Mouse (Mus musculus) liver, embryonic 12.5 days (tissue): Measurements from ENCODE around the gene Prrg3. TPM values are rescaled to one million over a fixed set of nuclear protein-coding genes. Genes with fewer than 3 reads are reported as not detected.
"Not testable (repeated sequence)": the region's sequence is repeated elsewhere in the genome, so short reads cannot be mapped to it uniquely, and the experiment has no call there.

Experiments used
- ATAC-seq: fragments of 200-750 bp; cut with Nextera tagmentation; 2 replicates; pipeline ENCODE4 v1.8.0; 2017; ENCODE audit warnings: moderate number of reproducible peaks, mild to moderate bottlenecking, moderate library complexity
- H3K27ac ChIP-seq: fragments of 300-500 bp; sonication (generic); 2 replicates; pipeline ENCODE4 v1.5.1; 2016; ENCODE audit warnings: mild to moderate bottlenecking
- H3K27me3 ChIP-seq: fragments of 300-500 bp; sonication (generic); replicated peaks from 2 replicates; pipeline ENCODE4 v1.6.1; 2016; ENCODE audit warnings: mild to moderate bottlenecking, moderate library complexity
- H3K36me3 ChIP-seq: fragments of 300-500 bp; sonication (generic); 2 replicates; pipeline ENCODE4 v1.6.1; 2016; ENCODE audit warnings: mild to moderate bottlenecking, moderate library complexity
- H3K4me1 ChIP-seq: fragments of 300-500 bp; sonication (generic); 2 replicates; pipeline ENCODE4 v1.6.1; 2016
- H3K4me2 ChIP-seq: fragments of 300-500 bp; sonication (generic); 2 replicates; pipeline ENCODE4 v1.6.1; 2016; ENCODE audit warnings: mild to moderate bottlenecking, moderate library complexity
- H3K4me3 ChIP-seq: fragments of 300-500 bp; sonication (generic); 2 replicates; pipeline ENCODE4 v1.5.1; 2016; ENCODE audit warnings: mild to moderate bottlenecking, moderate library complexity
- H3K9ac ChIP-seq: fragments of 300-500 bp; sonication (generic); 2 replicates; pipeline ENCODE4 v1.6.1; 2016; ENCODE audit warnings: mild to moderate bottlenecking, moderate library complexity
- H3K9me3 ChIP-seq: fragments of 300-500 bp; sonication (generic); replicated peaks from 2 replicates; pipeline ENCODE4 v1.6.1; 2016; ENCODE audit warnings: mild to moderate bottlenecking, moderate library complexity
- WGBS: fragments of 180-500 bp; shearing (Covaris S2); methylation state at CpG from one replicate; pipeline ENCODE4 v1.1.7; 2016; ENCODE audit not compliant: insufficient replicate concordance; 5-methylcytosine and 5-hydroxymethylcytosine counted together
- polyA plus RNA-seq: library from polyadenylated mRNA; unstranded; fragments of >200 nt; fragmentation: Nextera tagmentation; extraction: Ambion mirVana; gene quantifications from 2 replicates; pipeline ENCODE4 v1.2.1, GENCODE M21; 2016

Gene Prrg3
- 1.5 and 1.8 TPM in 2 replicates for polyA plus RNA-seq

DNA sequence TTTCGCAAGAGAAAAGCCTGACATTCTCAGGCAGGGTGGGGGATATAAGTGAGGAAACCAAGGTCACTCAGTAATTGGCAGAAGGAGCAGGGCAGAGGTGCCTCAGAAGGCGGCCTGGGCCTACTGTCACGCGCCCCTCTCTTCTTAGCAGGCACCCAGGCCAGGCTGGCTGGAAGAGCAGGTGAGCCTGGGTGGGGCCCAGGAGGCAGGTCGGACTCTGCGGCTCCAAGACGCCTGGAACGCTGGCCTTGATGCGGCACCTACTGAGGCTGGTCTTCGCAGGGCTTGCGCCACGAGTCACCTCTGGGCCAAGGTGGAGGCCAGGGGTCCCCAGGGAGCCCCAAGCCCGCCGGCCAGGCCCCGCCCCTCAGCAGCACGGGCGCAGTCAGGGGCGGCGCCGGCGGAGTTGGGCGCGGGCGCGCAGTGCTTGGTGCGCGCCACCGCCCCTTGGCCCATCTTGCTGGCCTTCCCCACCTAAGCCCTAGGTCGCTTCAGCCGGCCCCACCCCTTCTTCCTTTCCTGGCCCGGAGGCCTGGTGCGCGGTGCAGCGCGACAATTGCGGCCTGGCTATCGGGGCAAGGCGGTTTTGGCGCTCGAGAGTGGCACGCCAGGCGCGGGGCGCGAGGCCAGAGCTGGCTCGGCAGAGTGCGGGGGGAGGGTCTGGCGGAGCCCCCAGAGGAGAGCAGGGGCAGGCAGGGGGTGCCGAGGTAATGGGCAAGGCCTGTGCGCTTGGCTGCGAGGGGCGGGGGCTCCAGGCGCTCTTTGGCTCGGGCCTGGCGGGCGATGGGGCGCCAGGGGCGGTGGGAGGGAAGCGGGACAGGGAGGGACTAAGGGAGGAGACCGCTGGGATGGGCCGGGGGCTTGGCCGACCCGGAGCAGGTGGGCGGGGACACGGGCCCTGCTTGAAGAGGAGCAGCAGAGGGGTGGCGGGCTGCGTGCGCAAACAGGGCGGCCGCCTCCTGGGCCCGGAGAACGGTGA lies at the start of gene Prrg3:
Gene Prrg3 (plus strand): TSS at position 552 of the 979 bp plus-strand sequence.
- Histone ChIP-seq H3K27me3 (peaks cover 36% of the 10 kb centered on the region), H3K9me3 (no peaks in the 10 kb centered on the region), H3K4me3 (peak within 1 kb of the TSS; percentile 40), H3K4me1 (no peaks in the 10 kb centered on the region), H3K9ac (no peak within 1 kb of the TSS), H3K4me2 (peak within 1 kb of the TSS; percentile 58), H3K36me3 (no peaks in the 10 kb centered on the region), H3K27ac (no peak within 1 kb of the TSS)
- WGBS: 14% methylated on average over 38 of the region's 72 CpGs
- peak; percentile 40; the same call in 1 of the 2 replicates for ATAC-seq

DNA sequence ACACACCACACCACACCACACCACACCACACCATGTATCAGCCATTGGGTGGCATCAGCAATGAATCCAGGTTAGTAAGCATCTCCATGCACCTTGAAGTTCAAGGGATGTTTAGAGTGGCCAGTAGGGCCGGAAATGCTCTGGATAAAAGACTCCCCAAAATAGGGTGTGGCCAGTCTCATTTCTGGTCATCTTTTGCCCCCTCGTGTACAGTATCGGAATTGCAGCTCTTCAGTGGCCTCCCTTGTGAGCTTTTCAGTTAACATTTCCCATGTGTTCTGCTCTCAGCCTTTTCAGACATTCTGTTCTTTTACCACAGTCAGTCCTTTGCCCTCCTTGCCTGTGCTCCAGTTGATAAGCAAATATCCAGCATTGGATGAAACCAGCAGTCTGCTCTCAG lies 15.8 kb upstream of the Prrg3 start:
- Histone ChIP-seq H3K4me3 (no peak overlapping the region), H3K9me3 (no peaks in the 10 kb centered on the region), H3K9ac (no peak overlapping the region), H3K4me2 (no peak overlapping the region), H3K27me3 (0 out of 2 replicates have a peak, but pooled peaks cover 4% of the 10 kb centered on the region), H3K27ac (no peak overlapping the region), H3K36me3 (no peaks in the 10 kb centered on the region), H3K4me1 (no peaks in the 10 kb centered on the region)
- WGBS: 6% methylated on average over 3 of the region's 3 CpGs
- ATAC-seq: no peak

DNA sequence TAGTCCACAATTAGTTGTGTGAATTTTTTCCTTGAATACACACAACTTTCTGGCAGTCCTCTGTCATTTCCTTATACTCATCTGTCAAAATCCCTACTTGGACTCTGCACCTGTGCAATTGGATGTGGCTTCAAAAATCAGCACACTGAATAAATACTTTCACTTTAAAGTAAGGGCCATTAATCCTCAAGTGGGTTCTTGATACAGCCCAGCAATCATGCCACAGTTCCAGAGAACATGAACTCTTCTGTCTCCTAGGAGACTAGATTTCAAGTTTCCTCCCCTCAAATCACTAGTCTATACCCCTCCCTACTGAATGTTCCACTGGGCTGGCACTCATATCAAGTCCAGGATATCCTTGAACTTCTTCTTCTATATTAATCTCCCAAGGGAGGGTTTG lies 4.1 kb upstream of the Prrg3 start:
- H3K4me3 ChIP-seq: no peak overlapping the region

DNA sequence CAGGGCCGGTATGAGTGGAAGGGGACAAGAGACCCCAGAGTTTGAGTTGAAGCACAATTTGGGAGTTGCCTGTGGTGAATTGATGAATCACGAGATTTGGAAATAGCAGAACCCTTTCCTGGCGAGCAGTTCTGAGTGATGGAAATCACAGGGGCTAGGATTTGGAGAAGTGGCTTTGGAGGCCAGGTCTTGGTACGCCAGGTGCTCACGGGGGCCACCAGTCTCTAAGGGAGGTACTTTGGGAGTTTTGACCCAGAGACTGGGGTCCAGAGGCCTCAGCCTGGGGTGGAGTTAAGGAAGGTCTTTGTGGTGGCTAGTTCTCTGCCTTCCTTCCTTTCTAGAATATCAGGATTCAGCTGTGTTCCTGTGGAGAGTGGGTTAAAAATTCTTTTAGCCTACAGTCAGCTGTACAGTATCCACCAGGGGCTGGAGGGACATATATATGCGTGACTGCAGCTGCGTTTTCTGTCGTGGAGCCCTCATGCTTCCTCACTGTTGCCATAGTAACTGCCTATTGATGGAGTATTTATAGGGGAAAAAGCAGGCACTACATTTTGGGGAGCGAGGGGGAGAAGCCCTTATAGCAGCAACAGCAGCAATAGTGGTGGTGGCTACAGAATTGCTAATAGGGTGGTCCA lies 970 bp downstream of the Prrg3 start:
- WGBS: 29% methylated on average over 9 of the region's 9 CpGs
- Histone ChIP-seq H3K4me3 (peak overlapping the region; percentile 40), H3K27me3 (peaks cover 36% of the 10 kb centered on the region), H3K9ac (no peak overlapping the region), H3K27ac (no peak overlapping the region), H3K4me1 (no peaks in the 10 kb centered on the region), H3K4me2 (peak overlapping the region; percentile 58; the same call in 1 of the 2 replicates), H3K36me3 (no peaks in the 10 kb centered on the region), H3K9me3 (no peaks in the 10 kb centered on the region)
- ATAC-seq: no peak

More for the DNA sequence above, 4.1 kb upstream of the Prrg3 start:
- no peaks in the 10 kb centered on the region for H3K4me1 ChIP-seq
- H3K4me2 ChIP-seq: no peak overlapping the region
- H3K9me3 ChIP-seq: no peaks in the 10 kb centered on the region
- H3K27me3 ChIP-seq: peaks cover 23% of the 10 kb centered on the region
- no peaks in the 10 kb centered on the region for H3K36me3 ChIP-seq
- no peak for ATAC-seq
- H3K9ac ChIP-seq: no peak overlapping the region
- H3K27ac ChIP-seq: no peak overlapping the region

DNA sequence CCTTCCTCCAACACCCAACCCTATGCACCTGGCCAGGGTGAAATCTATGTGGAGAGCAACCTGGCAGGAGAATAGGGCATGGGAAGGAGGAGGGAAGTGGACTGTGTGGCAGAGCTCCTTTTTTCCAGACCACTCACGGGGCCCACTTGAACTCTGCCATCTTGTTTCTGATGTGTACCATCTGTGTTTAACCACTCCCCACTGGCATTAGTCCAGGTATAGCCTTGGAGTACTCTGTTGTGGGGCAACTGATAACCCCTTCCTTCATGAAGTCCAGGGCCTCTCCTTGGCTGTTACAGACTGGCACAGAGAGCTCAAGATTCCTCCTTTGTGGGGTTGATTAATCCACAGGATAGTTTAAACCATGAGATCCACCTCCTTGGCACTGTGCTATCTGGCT lies 5.8 kb downstream of the Prrg3 start:
- no peaks in the 10 kb centered on the region for H3K4me1 ChIP-seq
- no peak overlapping the region for H3K4me2 ChIP-seq
- H3K27ac ChIP-seq: no peak overlapping the region
- WGBS: 38% methylated on average over 1 of the region's 1 CpGs
- H3K9ac ChIP-seq: no peak overlapping the region
- no peak overlapping the region for H3K4me3 ChIP-seq
- no peaks in the 10 kb centered on the region for H3K9me3 ChIP-seq
- ATAC-seq: no peak
- H3K36me3 ChIP-seq: no peaks in the 10 kb centered on the region
- peaks cover 14% of the 10 kb centered on the region; the same call in 1 of the 2 replicates for H3K27me3 ChIP-seq

DNA sequence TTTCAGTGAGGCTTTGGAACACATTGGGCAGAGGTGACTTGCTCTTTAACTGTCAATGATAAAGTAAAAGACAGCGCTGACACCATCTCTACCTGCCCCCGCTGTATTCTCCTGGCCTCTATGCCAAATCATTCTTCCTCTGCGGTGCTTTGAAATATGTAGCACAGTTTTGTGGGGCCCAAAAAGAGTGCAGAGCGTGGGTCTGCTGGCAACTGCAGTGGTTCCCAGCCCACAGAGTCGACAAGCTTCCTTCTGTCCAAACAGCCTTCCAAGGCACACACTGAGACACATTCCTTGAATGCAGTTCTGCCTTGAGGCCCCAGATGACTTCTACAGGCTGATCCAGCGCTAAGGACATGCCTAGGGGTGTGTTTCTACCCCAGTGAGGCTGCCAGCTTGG lies 6.4 kb downstream of the Prrg3 start:
- Histone ChIP-seq H3K27ac (no peak overlapping the region), H3K9me3 (no peaks in the 10 kb centered on the region), H3K27me3 (0 out of 2 replicates have a peak, but pooled peaks cover 8% of the 10 kb centered on the region), H3K9ac (no peak overlapping the region), H3K4me3 (no peak overlapping the region), H3K4me2 (no peak overlapping the region), H3K36me3 (no peaks in the 10 kb centered on the region), H3K4me1 (no peaks in the 10 kb centered on the region)
- 64% methylated on average over 6 of the region's 6 CpGs for WGBS
- ATAC-seq: no peak

DNA sequence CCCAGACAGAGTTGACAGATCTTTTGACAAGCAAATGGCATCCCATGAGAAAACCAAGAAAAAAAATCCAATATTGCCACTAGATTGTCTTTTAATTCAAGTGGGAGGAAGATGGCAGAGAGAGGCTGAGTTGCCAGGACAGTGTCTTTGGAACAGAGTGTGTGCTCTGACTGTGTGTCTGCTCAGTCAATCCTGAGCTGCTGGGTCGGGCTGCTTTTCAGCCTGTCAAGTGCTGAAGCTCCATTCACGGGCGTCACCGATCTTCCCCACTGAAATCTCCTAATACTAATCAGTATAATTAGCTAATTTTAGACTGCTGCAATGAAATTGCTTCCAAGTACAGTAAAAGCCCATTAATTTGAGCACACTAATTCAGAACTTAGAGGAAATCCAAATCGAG lies 8.9 kb downstream of the Prrg3 start:
- Histone ChIP-seq H3K9ac (no peak overlapping the region), H3K36me3 (no peaks in the 10 kb centered on the region), H3K27me3 (0 out of 2 replicates have a peak, but pooled peaks cover under 1% of the 10 kb centered on the region), H3K27ac (no peak overlapping the region), H3K4me1 (no peaks in the 10 kb centered on the region), H3K4me3 (no peak overlapping the region), H3K9me3 (no peaks in the 10 kb centered on the region), H3K4me2 (no peak overlapping the region)
- ATAC-seq: no peak
- 62% methylated on average over 5 of the region's 5 CpGs for WGBS

DNA sequence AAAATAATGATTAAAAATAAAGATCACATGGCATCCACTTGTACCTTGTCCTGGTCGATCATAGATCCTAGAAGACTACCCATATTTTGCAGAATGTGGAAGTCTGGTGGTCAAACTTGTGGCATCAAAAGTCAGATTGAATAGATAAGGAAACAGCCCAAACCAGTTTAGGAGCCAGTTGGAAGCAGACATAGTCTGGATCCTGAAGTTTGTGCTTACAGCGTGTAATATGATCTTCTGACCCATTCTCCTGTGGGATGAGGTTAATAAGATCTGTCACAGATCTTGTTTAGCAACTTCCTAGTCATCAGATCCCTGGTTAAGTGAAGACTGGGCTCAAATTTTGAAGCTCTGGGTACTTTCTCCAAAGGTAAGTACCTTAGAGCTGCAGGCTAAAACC lies 10.3 kb downstream of the Prrg3 start, which contains the start of gene Fate1:
Gene Fate1 (plus strand): TSS at position 301 of the 400 bp plus-strand sequence.
- Histone ChIP-seq H3K4me3 (no peak within 1 kb of the TSS), H3K27me3 (no peaks in the 10 kb centered on the region), H3K9ac (no peak within 1 kb of the TSS), H3K9me3 (no peaks in the 10 kb centered on the region), H3K4me1 (no peaks in the 10 kb centered on the region), H3K4me2 (no peak within 1 kb of the TSS), H3K36me3 (no peaks in the 10 kb centered on the region), H3K27ac (no peak within 1 kb of the TSS)
- ATAC-seq: no peak
- 42% methylated on average over 2 of the region's 2 CpGs for WGBS

DNA sequence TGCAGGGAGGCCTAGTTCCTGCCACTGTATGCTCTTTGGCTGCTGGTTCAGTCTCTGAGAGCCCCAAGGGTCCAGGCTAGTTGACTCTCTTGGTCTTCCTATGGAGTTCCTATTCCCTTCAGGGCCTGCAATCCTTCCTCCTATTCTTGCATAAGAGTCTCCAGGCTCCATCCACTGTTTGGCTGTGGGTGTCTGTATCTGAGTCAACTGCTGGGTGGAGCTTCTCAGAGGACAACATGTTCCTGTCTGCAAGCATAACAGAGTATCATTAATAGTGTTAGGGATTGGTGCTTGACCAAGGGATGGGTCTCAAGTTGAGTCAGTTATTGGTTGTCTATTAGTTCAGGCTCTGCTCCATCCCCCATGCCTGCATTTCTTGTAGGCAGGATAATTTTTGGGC lies 15.3 kb downstream of the Prrg3 start:
- not testable (repeated sequence) for H3K27ac ChIP-seq, H3K27me3 ChIP-seq, H3K4me2 ChIP-seq, H3K4me1 ChIP-seq, H3K9me3 ChIP-seq, H3K4me3 ChIP-seq, ATAC-seq, H3K9ac ChIP-seq, H3K36me3 ChIP-seq

DNA sequence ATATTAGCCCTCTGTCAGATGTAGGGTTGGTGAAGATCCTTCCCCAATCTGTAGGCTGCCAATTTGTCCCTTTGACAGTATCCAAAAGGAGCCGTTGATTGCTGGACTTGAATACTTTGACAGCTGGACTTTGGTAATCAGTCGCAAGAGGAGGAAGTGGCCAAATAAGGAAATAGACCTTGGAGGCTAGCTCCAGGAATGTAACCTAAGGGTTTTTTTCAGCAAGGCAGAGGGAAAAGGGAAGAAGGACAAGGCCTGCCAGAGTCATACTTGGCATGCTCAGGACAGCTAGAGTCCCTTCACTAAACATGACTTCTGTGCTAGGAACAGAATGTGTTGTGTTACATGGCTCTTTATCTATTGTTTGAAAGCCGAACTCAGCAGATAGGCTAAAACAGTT lies 18.0 kb downstream of the Prrg3 start:
- WGBS: 49% methylated on average over 3 of the region's 3 CpGs
- no peak for ATAC-seq

DNA sequence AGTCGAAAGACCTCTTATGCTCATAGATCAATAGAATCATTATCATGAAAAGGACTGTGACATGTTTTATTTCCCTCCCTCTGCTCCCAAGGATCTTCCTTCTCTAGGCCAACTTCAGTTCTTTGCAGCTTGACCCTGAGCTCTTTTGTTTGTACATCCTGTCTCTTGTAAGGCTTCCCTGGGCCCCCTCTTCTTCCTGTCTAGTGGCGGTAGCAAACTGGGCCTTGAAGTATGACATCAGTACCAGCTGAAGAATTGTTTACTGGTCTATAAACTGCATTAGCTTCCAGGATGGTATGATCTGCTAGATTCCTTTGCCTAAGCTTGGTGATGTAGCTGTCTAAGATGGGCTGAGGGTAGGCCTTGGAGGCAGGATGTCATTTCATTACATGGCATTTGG lies 18.9 kb downstream of the Prrg3 start:
- H3K9me3 ChIP-seq: no peaks in the 10 kb centered on the region
- H3K4me3 ChIP-seq: no peak overlapping the region
- H3K9ac ChIP-seq: no peak overlapping the region
- no peaks in the 10 kb centered on the region for H3K4me1 ChIP-seq
- WGBS: 47% methylated on average over 2 of the region's 2 CpGs
- no peak for ATAC-seq
- no peaks in the 10 kb centered on the region for H3K27me3 ChIP-seq
- no peak overlapping the region for H3K27ac ChIP-seq
- no peak overlapping the region for H3K4me2 ChIP-seq
- no peaks in the 10 kb centered on the region for H3K36me3 ChIP-seq

More for the DNA sequence above, 18.0 kb downstream of the Prrg3 start:
- H3K4me3 ChIP-seq: no peak overlapping the region
- no peaks in the 10 kb centered on the region for H3K36me3 ChIP-seq
- no peak overlapping the region for H3K27ac ChIP-seq
- H3K27me3 ChIP-seq: no peaks in the 10 kb centered on the region
- H3K4me2 ChIP-seq: no peak overlapping the region
- no peak overlapping the region for H3K9ac ChIP-seq
- no peaks in the 10 kb centered on the region for H3K9me3 ChIP-seq
- no peaks in the 10 kb centered on the region for H3K4me1 ChIP-seq

DNA sequence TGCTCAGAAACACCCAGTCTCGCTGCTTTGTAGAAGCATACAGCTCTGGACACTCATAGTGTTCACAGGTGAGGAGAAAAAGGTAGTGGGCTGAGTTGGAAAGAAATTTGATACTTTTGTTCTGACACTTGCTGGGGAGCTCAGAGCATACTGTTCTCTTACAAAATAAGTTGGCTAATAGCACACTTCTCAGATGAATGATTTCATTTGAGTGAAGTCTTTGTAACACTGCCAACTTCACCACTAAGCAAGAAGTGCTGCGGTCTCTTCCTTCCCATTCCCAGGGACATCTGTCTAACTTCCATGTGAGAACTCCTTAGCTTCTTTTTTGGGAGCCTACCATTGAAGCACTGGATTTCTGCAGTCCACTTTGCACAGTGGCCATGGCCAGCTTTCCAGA lies 20.8 kb downstream of the Prrg3 start:
- H3K36me3 ChIP-seq: no peaks in the 10 kb centered on the region
- H3K4me1 ChIP-seq: no peaks in the 10 kb centered on the region
- no peak overlapping the region for H3K27ac ChIP-seq
- no peaks in the 10 kb centered on the region for H3K9me3 ChIP-seq
- no peak overlapping the region for H3K4me3 ChIP-seq
- H3K27me3 ChIP-seq: no peaks in the 10 kb centered on the region
- H3K9ac ChIP-seq: no peak overlapping the region
- H3K4me2 ChIP-seq: no peak overlapping the region
- ATAC-seq: no peak
- WGBS: 50% methylated on average over 2 of the region's 2 CpGs
